Mouse (Mus musculus) testis, adult 2 months (tissue): ENCODE results near the gene Mrps23.

Experiments
- CTCF ChIP-seq: fragments of 200-500 bp; IDR thresholded peaks from 2 replicates; pipeline ENCODE4 v1.5.1; 2012; ENCODE audit warnings: low read depth, mild to moderate bottlenecking, inconsistent platforms, low read length, moderate library complexity; ENCODE audit not compliant: control insufficient read depth, insufficient read depth, insufficient replicate concordance
- POLR2A ChIP-seq: fragments of 200-500 bp; IDR thresholded peaks from 2 replicates; pipeline ENCODE4 v1.6.1; 2012; ENCODE audit warnings: low read depth, mild to moderate bottlenecking, inconsistent platforms, low read length, moderate library complexity; ENCODE audit not compliant: control insufficient read depth

DNA sequence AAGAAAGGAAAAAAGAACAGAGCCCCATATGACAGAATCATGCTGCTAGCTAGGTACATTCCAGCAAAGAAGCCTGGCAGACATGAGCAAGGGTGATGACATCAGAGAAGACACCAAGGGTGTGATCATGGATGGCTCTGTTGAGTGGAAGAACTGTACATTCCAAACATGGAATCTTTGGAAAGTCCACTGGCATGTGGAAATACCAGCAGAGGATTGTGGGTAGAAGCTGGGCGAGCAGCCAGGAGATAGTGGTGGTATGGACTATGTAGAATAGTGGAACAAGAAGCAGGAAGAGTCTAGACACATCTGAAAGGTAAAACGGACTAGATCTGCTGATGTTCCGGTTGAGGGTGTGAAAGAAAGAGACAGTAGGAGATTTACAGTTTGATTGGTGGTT lies 46.4 kb downstream of the Mrps23 start:
- TF ChIP-seq POLR2A (no peak), CTCF (no peak)
